Mouse (Mus musculus): ENCODE measurements around the gene Rrp7a. TPM values are rescaled to one million over a fixed set of nuclear protein-coding genes. Genes with fewer than 3 reads are reported as not detected.

Gene Rrp7a
- polyA plus RNA-seq, 1 experiment from 2014 or later, result 62.3 TPM

GRCm38 (mm10) chr15:83159823-83160222, 37.2 kb upstream of the Rrp7a start:
- Histone ChIP-seq H3K4me1 (ENCODE audit: control insufficient read depth, insufficient read depth, low read length) (no peaks in the 10 kb centered on the region), H3K27ac (replicated peaks; ENCODE audit: low read depth, low read length) (no peak overlapping the region), H3K4me3 (replicated peaks; ENCODE audit: low read depth, low read length) (no peak overlapping the region), H3K4me2 (ENCODE audit: low read length) (no peak overlapping the region), H3K36me3 (ENCODE audit: control insufficient read depth, insufficient read depth, low read length) (peaks cover 58% of the 10 kb centered on the region), H3K27me3 (ENCODE audit: control insufficient read depth, insufficient read depth, low read length) (no peaks in the 10 kb centered on the region), H3K9me3 (ENCODE audit: control insufficient read depth, low read length) (no peaks in the 10 kb centered on the region), H3K9ac (replicated peaks; ENCODE audit: low read length) (no peak overlapping the region)
- no peak for DNase-seq
- WGBS, result 96% methylated on average over 9 of the region's 9 CpGs
- ATAC-seq (ENCODE audit: low FRiP score, low TSS enrichment), result no peak

- Histone ChIP-seq H3K4me1 (ENCODE audit: control insufficient read depth, insufficient read depth, low read length) (no peaks in the 10 kb centered on the region), H3K36me3 (ENCODE audit: control insufficient read depth, insufficient read depth, low read length) (peaks cover 62% of the 10 kb centered on the region), H3K4me2 (ENCODE audit: low read length) (no peak overlapping the region), H3K27me3 (ENCODE audit: control insufficient read depth, insufficient read depth, low read length) (no peaks in the 10 kb centered on the region), H3K27ac (replicated peaks; ENCODE audit: low read depth, low read length) (no peak overlapping the region), H3K9me3 (ENCODE audit: control insufficient read depth, low read length) (no peaks in the 10 kb centered on the region), H3K4me3 (replicated peaks; ENCODE audit: low read depth, low read length) (no peak overlapping the region), H3K9ac (replicated peaks; ENCODE audit: low read length) (no peak overlapping the region)
- DNase-seq, result no peak
- WGBS, result 93% methylated on average over 7 of the region's 7 CpGs
- no peak for ATAC-seq (ENCODE audit: low FRiP score, low TSS enrichment)
Measured at GRCm38 (mm10) chr15:83158587-83159160, 36.1 kb upstream of the Rrp7a start.

GRCm38 (mm10) chr15:83157667-83158064, 35.1 kb upstream of the Rrp7a start:
- Histone ChIP-seq H3K4me3 (replicated peaks; ENCODE audit: low read depth, low read length) (no peak overlapping the region), H3K9ac (replicated peaks; ENCODE audit: low read length) (no peak overlapping the region), H3K27ac (replicated peaks; ENCODE audit: low read depth, low read length) (no peak overlapping the region), H3K4me2 (ENCODE audit: low read length) (no peak overlapping the region), H3K36me3 (ENCODE audit: control insufficient read depth, insufficient read depth, low read length) (peaks cover 66% of the 10 kb centered on the region), H3K27me3 (ENCODE audit: control insufficient read depth, insufficient read depth, low read length) (no peaks in the 10 kb centered on the region), H3K4me1 (ENCODE audit: control insufficient read depth, insufficient read depth, low read length) (no peaks in the 10 kb centered on the region), H3K9me3 (ENCODE audit: control insufficient read depth, low read length) (no peaks in the 10 kb centered on the region)
- ATAC-seq (ENCODE audit: low FRiP score, low TSS enrichment) (no peak), DNase-seq (no peak)
- WGBS, result 100% methylated on average over 6 of the region's 6 CpGs

GRCm38 (mm10) chr15:83156929-83157666, 34.5 kb upstream of the Rrp7a start:
- Histone ChIP-seq H3K4me3 (replicated peaks; ENCODE audit: low read depth, low read length) (no peak overlapping the region), H3K36me3 (ENCODE audit: control insufficient read depth, insufficient read depth, low read length) (peaks cover 64% of the 10 kb centered on the region), H3K27me3 (ENCODE audit: control insufficient read depth, insufficient read depth, low read length) (no peaks in the 10 kb centered on the region), H3K27ac (replicated peaks; ENCODE audit: low read depth, low read length) (no peak overlapping the region), H3K9ac (replicated peaks; ENCODE audit: low read length) (no peak overlapping the region), H3K4me1 (ENCODE audit: control insufficient read depth, insufficient read depth, low read length) (no peaks in the 10 kb centered on the region), H3K4me2 (ENCODE audit: low read length) (no peak overlapping the region), H3K9me3 (ENCODE audit: control insufficient read depth, low read length) (no peaks in the 10 kb centered on the region)
- ATAC-seq (ENCODE audit: low FRiP score, low TSS enrichment) (no peak), DNase-seq (peak; percentile 51)
- 71% methylated on average over 11 of the region's 11 CpGs for WGBS

- peaks cover 55% of the 10 kb centered on the region for H3K36me3 ChIP-seq (ENCODE audit: control insufficient read depth, insufficient read depth, low read length)
- no peak overlapping the region for H3K27ac ChIP-seq (replicated peaks; ENCODE audit: low read depth, low read length)
- ATAC-seq (ENCODE audit: low FRiP score, low TSS enrichment), result no peak
Measured at GRCm38 (mm10) chr15:83155672-83156419, 33.2 kb upstream of the Rrp7a start.

GRCm38 (mm10) chr15:83154309-83154708, 31.7 kb upstream of the Rrp7a start:
- H3K4me2 ChIP-seq (ENCODE audit: low read length), result no peak overlapping the region
- no peak for ATAC-seq (ENCODE audit: low FRiP score, low TSS enrichment)
- 98% methylated on average over 7 of the region's 7 CpGs for WGBS
- no peaks in the 10 kb centered on the region for H3K9me3 ChIP-seq (ENCODE audit: control insufficient read depth, low read length)
- peaks cover 40% of the 10 kb centered on the region for H3K36me3 ChIP-seq (ENCODE audit: control insufficient read depth, insufficient read depth, low read length)
- H3K4me3 ChIP-seq (replicated peaks; ENCODE audit: low read depth, low read length), result no peak overlapping the region
- no peak for DNase-seq
- no peak overlapping the region for H3K27ac ChIP-seq (replicated peaks; ENCODE audit: low read depth, low read length)
- H3K9ac ChIP-seq (replicated peaks; ENCODE audit: low read length), result no peak overlapping the region
- no peaks in the 10 kb centered on the region for H3K4me1 ChIP-seq (ENCODE audit: control insufficient read depth, insufficient read depth, low read length)
- no peaks in the 10 kb centered on the region for H3K27me3 ChIP-seq (ENCODE audit: control insufficient read depth, insufficient read depth, low read length)

More at GRCm38 (mm10) chr15:83155672-83156419, 33.2 kb upstream of the Rrp7a start:
- 89% methylated on average over 6 of the region's 6 CpGs for WGBS
- DNase-seq, result no peak
- Histone ChIP-seq H3K4me1 (ENCODE audit: control insufficient read depth, insufficient read depth, low read length) (no peaks in the 10 kb centered on the region), H3K9me3 (ENCODE audit: control insufficient read depth, low read length) (no peaks in the 10 kb centered on the region), H3K4me2 (ENCODE audit: low read length) (no peak overlapping the region), H3K27me3 (ENCODE audit: control insufficient read depth, insufficient read depth, low read length) (no peaks in the 10 kb centered on the region), H3K4me3 (replicated peaks; ENCODE audit: low read depth, low read length) (no peak overlapping the region), H3K9ac (replicated peaks; ENCODE audit: low read length) (no peak overlapping the region)

GRCm38 (mm10) chr15:83150694-83151093, 28.1 kb upstream of the Rrp7a start:
- peaks cover 19% of the 10 kb centered on the region for H3K36me3 ChIP-seq (ENCODE audit: control insufficient read depth, insufficient read depth, low read length)
- no peaks in the 10 kb centered on the region for H3K27me3 ChIP-seq (ENCODE audit: control insufficient read depth, insufficient read depth, low read length)
- no peak overlapping the region for H3K9ac ChIP-seq (replicated peaks; ENCODE audit: low read length)
- no peak overlapping the region for H3K4me2 ChIP-seq (ENCODE audit: low read length)
- ATAC-seq (ENCODE audit: low FRiP score, low TSS enrichment) (no peak), DNase-seq (no peak)
- H3K4me1 ChIP-seq (ENCODE audit: control insufficient read depth, insufficient read depth, low read length), result peaks cover 9% of the 10 kb centered on the region
- no peak overlapping the region for H3K27ac ChIP-seq (replicated peaks; ENCODE audit: low read depth, low read length)
- H3K9me3 ChIP-seq (ENCODE audit: control insufficient read depth, low read length), result no peaks in the 10 kb centered on the region
- 90% methylated on average over 4 of the region's 4 CpGs for WGBS
- no peak overlapping the region for H3K4me3 ChIP-seq (replicated peaks; ENCODE audit: low read depth, low read length)

- peaks cover 9% of the 10 kb centered on the region for H3K4me1 ChIP-seq (ENCODE audit: control insufficient read depth, insufficient read depth, low read length)
- peak overlapping the region; percentile 88 for H3K4me2 ChIP-seq (ENCODE audit: low read length)
- H3K9me3 ChIP-seq (ENCODE audit: control insufficient read depth, low read length), result no peaks in the 10 kb centered on the region
- ATAC-seq (ENCODE audit: low FRiP score, low TSS enrichment) (no peak), DNase-seq (no peak)
- 27% methylated on average over 3 of the region's 3 CpGs for WGBS
- H3K36me3 ChIP-seq (ENCODE audit: control insufficient read depth, insufficient read depth, low read length), result peaks cover 15% of the 10 kb centered on the region
- peak overlapping the region; percentile 87 for H3K9ac ChIP-seq (replicated peaks; ENCODE audit: low read length)
- H3K4me3 ChIP-seq (replicated peaks; ENCODE audit: low read depth, low read length), result peak overlapping the region; percentile 97
- no peaks in the 10 kb centered on the region for H3K27me3 ChIP-seq (ENCODE audit: control insufficient read depth, insufficient read depth, low read length)
- peak overlapping the region; percentile 99 for H3K27ac ChIP-seq (replicated peaks; ENCODE audit: low read depth, low read length)
Measured at GRCm38 (mm10) chr15:83150073-83150442, 27.5 kb upstream of the Rrp7a start.
